Mouse (Mus musculus): ENCODE results near the gene Foxk2. TPM values are rescaled to one million over a fixed set of nuclear protein-coding genes. Genes with fewer than 3 reads are reported as not detected.
"Not testable (repeated sequence)": the region's sequence is repeated elsewhere in the genome, so short reads cannot be mapped to it uniquely, and the experiment has no call there.

The Foxk2 gene
- polyA plus RNA-seq, 2 experiments, result 3.1 to 9.9 TPM

- DNase-seq (ENCODE audit: low read depth in 3 of 3, low spot score in 3 of 3), result no peak
- no peaks in the 10 kb centered on the region for H3K27me3 ChIP-seq (ENCODE audit: control insufficient read depth, insufficient read depth, low read length)
- peaks cover 12% of the 10 kb centered on the region for H3K36me3 ChIP-seq (replicated peaks; ENCODE audit: control insufficient read depth, insufficient read depth, low read depth)
- no peak overlapping the region for H3K27ac ChIP-seq
- WGBS (ENCODE audit: insufficient replicate concordance), result 67% methylated on average over 2 of the region's 2 CpGs
- H3K9me3 ChIP-seq (ENCODE audit: control insufficient read depth, low read length), result no peaks in the 10 kb centered on the region
- no peak overlapping the region for H3K4me3 ChIP-seq (ENCODE audit: insufficient read depth in 1 of 2, low read depth in 2 of 2, low read length in 2 of 2)
- H3K4me2 ChIP-seq (ENCODE audit: low read depth), result no peak overlapping the region
- ATAC-seq (ENCODE audit: insufficient read depth), result no peak
- no peak for TF ChIP-seq EP300 (IDR thresholded peaks at IDR 0.05; ENCODE audit: low read depth)
- TF ChIP-seq CTCF (IDR thresholded peaks at IDR 0.05; ENCODE audit: low read depth), result no peak
- no peak overlapping the region for H3K9ac ChIP-seq (replicated peaks)
- H3K4me1 ChIP-seq (replicated peaks; ENCODE audit: control insufficient read depth in 2 of 2, insufficient read depth in 2 of 2, low read length in 1 of 2), result peaks cover 2 to 3% of the 10 kb centered on the region in 2 experiments; a peak in 2 of 4 replicates
Observed at GRCm38 (mm10) chr11:121347036-121347435, 87.2 kb downstream of the Foxk2 start.

GRCm38 (mm10) chr11:121348166-121348565 lies 88.4 kb downstream of the Foxk2 start:
- Histone ChIP-seq H3K4me3 (ENCODE audit: insufficient read depth in 1 of 2, low read depth in 2 of 2, low read length in 2 of 2) (no peak overlapping the region), H3K27me3 (ENCODE audit: control insufficient read depth, insufficient read depth, low read length) (no peaks in the 10 kb centered on the region), H3K36me3 (replicated peaks; ENCODE audit: control insufficient read depth, insufficient read depth, low read depth) (peaks cover 12% of the 10 kb centered on the region), H3K9me3 (ENCODE audit: control insufficient read depth, low read length) (no peaks in the 10 kb centered on the region), H3K4me2 (ENCODE audit: low read depth) (no peak overlapping the region), H3K9ac (replicated peaks) (no peak overlapping the region), H3K4me1 (replicated peaks; ENCODE audit: control insufficient read depth in 2 of 2, insufficient read depth in 2 of 2, low read length in 1 of 2) (peaks cover 4 to 6% of the 10 kb centered on the region in 2 experiments; a peak in 2 of 4 replicates), H3K27ac (no peak overlapping the region)
- ATAC-seq (ENCODE audit: insufficient read depth) (no peak), DNase-seq (ENCODE audit: low read depth in 3 of 3, low spot score in 3 of 3) (no peak)
- TF ChIP-seq EP300 (IDR thresholded peaks at IDR 0.05; ENCODE audit: low read depth) (no peak), CTCF (IDR thresholded peaks at IDR 0.05; ENCODE audit: low read depth) (no peak)
- WGBS (ENCODE audit: insufficient replicate concordance), result 74% methylated on average over 2 of the region's 2 CpGs

GRCm38 (mm10) chr11:121348727-121349126 lies 88.9 kb downstream of the Foxk2 start:
- H3K9ac ChIP-seq (replicated peaks); H3K9me3 ChIP-seq (ENCODE audit: control insufficient read depth, low read length); ATAC-seq (ENCODE audit: insufficient read depth); DNase-seq (ENCODE audit: low read depth in 3 of 3, low spot score in 3 of 3); H3K4me2 ChIP-seq (ENCODE audit: low read depth); H3K4me1 ChIP-seq (replicated peaks; ENCODE audit: control insufficient read depth in 2 of 2, insufficient read depth in 2 of 2, low read length in 1 of 2); H3K27me3 ChIP-seq (ENCODE audit: control insufficient read depth, insufficient read depth, low read length); H3K27ac ChIP-seq; H3K4me3 ChIP-seq (ENCODE audit: insufficient read depth in 1 of 2, low read depth in 2 of 2, low read length in 2 of 2): not testable (repeated sequence)
- WGBS (ENCODE audit: insufficient replicate concordance), result 64% methylated on average over 3 of the region's 3 CpGs
- peaks cover 12% of the 10 kb centered on the region for H3K36me3 ChIP-seq (replicated peaks; ENCODE audit: control insufficient read depth, insufficient read depth, low read depth)
- TF ChIP-seq CTCF (IDR thresholded peaks at IDR 0.05; ENCODE audit: low read depth), result 0 out of 2 replicates have a peak, but pooled peaks have one; percentile 23

- Histone ChIP-seq H3K4me2 (ENCODE audit: low read depth) (peak overlapping the region; percentile 79), H3K36me3 (replicated peaks; ENCODE audit: control insufficient read depth, insufficient read depth, low read depth) (peaks cover 1% of the 10 kb centered on the region; the same call in 1 of the 2 replicates), H3K4me3 (ENCODE audit: insufficient read depth in 1 of 2, low read depth in 2 of 2, low read length in 2 of 2) (peak overlapping the region; percentile 88 to 94), H3K9ac (replicated peaks) (peak overlapping the region; percentile 97), H3K27me3 (ENCODE audit: control insufficient read depth, insufficient read depth, low read length) (no peaks in the 10 kb centered on the region), H3K4me1 (replicated peaks; ENCODE audit: control insufficient read depth in 2 of 2, insufficient read depth in 2 of 2, low read length in 1 of 2) (peaks cover 12 to 15% of the 10 kb centered on the region in 2 experiments), H3K27ac (peak overlapping the region; percentile 73), H3K9me3 (ENCODE audit: control insufficient read depth, low read length) (no peaks in the 10 kb centered on the region)
- TF ChIP-seq EP300 (IDR thresholded peaks at IDR 0.05; ENCODE audit: low read depth) (no peak), CTCF (IDR thresholded peaks at IDR 0.05; ENCODE audit: low read depth) (peak; percentile 64)
- peak in 2 of 3 experiments; percentile 23 to 26 for DNase-seq (ENCODE audit: low read depth in 3 of 3, low spot score in 3 of 3)
- peak; percentile 42; the same call in 1 of the 2 replicates for ATAC-seq (ENCODE audit: insufficient read depth)
- under 1% methylated on average over 41 of the region's 41 CpGs for WGBS (ENCODE audit: insufficient replicate concordance)
Observed at GRCm38 (mm10) chr11:121353326-121354090, 93.7 kb downstream of the Foxk2 start.

GRCm38 (mm10) chr11:121354091-121354707 lies 94.4 kb downstream of the Foxk2 start, which contains the start of gene Wdr45b:
Gene Wdr45b (minus strand): TSS chr11:121354445.
- H3K27ac ChIP-seq, result peak within 1 kb of the TSS; percentile 73
- peak; percentile 99 for ATAC-seq (ENCODE audit: insufficient read depth)
- H3K4me2 ChIP-seq (ENCODE audit: low read depth), result peak within 1 kb of the TSS; percentile 79
- no peaks in the 10 kb centered on the region for H3K9me3 ChIP-seq (ENCODE audit: control insufficient read depth, low read length)
- peak within 1 kb of the TSS; percentile 88 to 94 for H3K4me3 ChIP-seq (ENCODE audit: insufficient read depth in 1 of 2, low read depth in 2 of 2, low read length in 2 of 2)
- H3K9ac ChIP-seq (replicated peaks), result peak within 1 kb of the TSS; percentile 97
- H3K36me3 ChIP-seq (replicated peaks; ENCODE audit: control insufficient read depth, insufficient read depth, low read depth), result no peaks in the 10 kb centered on the region; the same call in 1 of the 2 replicates
- no peak for TF ChIP-seq CTCF (IDR thresholded peaks at IDR 0.05; ENCODE audit: low read depth)
- TF ChIP-seq EP300 (IDR thresholded peaks at IDR 0.05; ENCODE audit: low read depth), result no peak
- H3K4me1 ChIP-seq (replicated peaks; ENCODE audit: control insufficient read depth in 2 of 2, insufficient read depth in 2 of 2, low read length in 1 of 2), result peaks cover 12 to 15% of the 10 kb centered on the region in 2 experiments
- no peaks in the 10 kb centered on the region for H3K27me3 ChIP-seq (ENCODE audit: control insufficient read depth, insufficient read depth, low read length)
- DNase-seq (ENCODE audit: low read depth in 3 of 3, low spot score in 3 of 3), result peak; percentile 94 to 97 (median 96)
- under 1% methylated on average over 69 of the region's 69 CpGs for WGBS (ENCODE audit: insufficient replicate concordance)

Other genes starting within 250 kb of the Foxk2 start
- gene Cd7, start 220.6 kb upstream of the Foxk2 start, polyA plus RNA-seq (2012; rRNA removed), result 0.37 and 0.54 TPM in 2 replicates
- 0.56 and 0.57 TPM in 2 replicates for gene Cd7, start 220.6 kb upstream of the Foxk2 start, polyA plus RNA-seq (2014; fragmentation: Nextera tagmentation; extraction: Ambion mirVana)
- 0.05 and 0.08 TPM in 2 replicates for gene Sectm1b, start 196.4 kb upstream of the Foxk2 start, polyA plus RNA-seq (2012; rRNA removed)
- gene Sectm1b, start 196.4 kb upstream of the Foxk2 start, polyA plus RNA-seq (2014; fragmentation: Nextera tagmentation; extraction: Ambion mirVana), result 0.04 TPM in 1 of 2 replicates, not detected in the other
- gene Sectm1a, start 178.8 kb upstream of the Foxk2 start, polyA plus RNA-seq (2012; rRNA removed), result 1.0 and 1.3 TPM in 2 replicates
- gene Sectm1a, start 178.8 kb upstream of the Foxk2 start, polyA plus RNA-seq (2014; fragmentation: Nextera tagmentation; extraction: Ambion mirVana), result 0.61 and 1.0 TPM in 2 replicates
- 0.08 and 0.10 TPM in 2 replicates for gene Tex19.2, start 141.3 kb upstream of the Foxk2 start, polyA plus RNA-seq (2012; rRNA removed)
- gene Tex19.2, start 141.3 kb upstream of the Foxk2 start, polyA plus RNA-seq (2014; fragmentation: Nextera tagmentation; extraction: Ambion mirVana), result not detected in 2 replicates
- gene Tex19.1, start 113.8 kb upstream of the Foxk2 start, polyA plus RNA-seq (2012; rRNA removed), result 0.06 and 0.08 TPM in 2 replicates
- not detected in 2 replicates for gene Tex19.1, start 113.8 kb upstream of the Foxk2 start, polyA plus RNA-seq (2014; fragmentation: Nextera tagmentation; extraction: Ambion mirVana)
- not detected in 2 replicates for gene Uts2r, start 99.7 kb upstream of the Foxk2 start, polyA plus RNA-seq (2012; rRNA removed)
- gene Uts2r, start 99.7 kb upstream of the Foxk2 start, polyA plus RNA-seq (2014; fragmentation: Nextera tagmentation; extraction: Ambion mirVana), result not detected in 2 replicates
- gene Hexdc, start 55.6 kb upstream of the Foxk2 start, polyA plus RNA-seq (2012; rRNA removed), result 7.4 and 8.1 TPM in 2 replicates
- 2.3 and 2.7 TPM in 2 replicates for gene Hexdc, start 55.6 kb upstream of the Foxk2 start, polyA plus RNA-seq (2014; fragmentation: Nextera tagmentation; extraction: Ambion mirVana)
- gene Ogfod3, start 55.3 kb upstream of the Foxk2 start, polyA plus RNA-seq (2012; rRNA removed), result 4.0 and 5.6 TPM in 2 replicates
- 13.3 and 15.3 TPM in 2 replicates for gene Ogfod3, start 55.3 kb upstream of the Foxk2 start, polyA plus RNA-seq (2014; fragmentation: Nextera tagmentation; extraction: Ambion mirVana)
- gene Cybc1, start 30.7 kb upstream of the Foxk2 start, polyA plus RNA-seq (2012; rRNA removed), result 14.8 and 16.1 TPM in 2 replicates
- gene Cybc1, start 30.7 kb upstream of the Foxk2 start, polyA plus RNA-seq (2014; fragmentation: Nextera tagmentation; extraction: Ambion mirVana), result 19.7 and 20.3 TPM in 2 replicates
- gene Narf, start 22.7 kb upstream of the Foxk2 start, polyA plus RNA-seq (2012; rRNA removed), result 27.9 and 46.6 TPM in 2 replicates
- gene Narf, start 22.7 kb upstream of the Foxk2 start, polyA plus RNA-seq (2014; fragmentation: Nextera tagmentation; extraction: Ambion mirVana), result 108 and 110 TPM in 2 replicates
- gene Wdr45b, start 94.5 kb downstream of the Foxk2 start, polyA plus RNA-seq (2012; rRNA removed), result 13.9 and 15.3 TPM in 2 replicates
- 19.5 and 19.7 TPM in 2 replicates for gene Wdr45b, start 94.5 kb downstream of the Foxk2 start, polyA plus RNA-seq (2014; fragmentation: Nextera tagmentation; extraction: Ambion mirVana)
- 0.14 and 0.30 TPM in 2 replicates for gene Rab40b, start 128.3 kb downstream of the Foxk2 start, polyA plus RNA-seq (2012; rRNA removed)
- 0.21 and 0.55 TPM in 2 replicates for gene Rab40b, start 128.3 kb downstream of the Foxk2 start, polyA plus RNA-seq (2014; fragmentation: Nextera tagmentation; extraction: Ambion mirVana)
- 19.9 and 24.4 TPM in 2 replicates for gene Fn3krp, start 161.4 kb downstream of the Foxk2 start, polyA plus RNA-seq (2012; rRNA removed)
- gene Fn3krp, start 161.4 kb downstream of the Foxk2 start, polyA plus RNA-seq (2014; fragmentation: Nextera tagmentation; extraction: Ambion mirVana), result 23.5 and 24.2 TPM in 2 replicates
- 34.9 and 39.9 TPM in 2 replicates for gene Fn3k, start 174.9 kb downstream of the Foxk2 start, polyA plus RNA-seq (2012; rRNA removed)
- gene Fn3k, start 174.9 kb downstream of the Foxk2 start, polyA plus RNA-seq (2014; fragmentation: Nextera tagmentation; extraction: Ambion mirVana), result 49.9 and 51.4 TPM in 2 replicates
- gene Tbcd, start 192.0 kb downstream of the Foxk2 start, polyA plus RNA-seq (2012; rRNA removed), result 15.0 and 20.4 TPM in 2 replicates
- gene Tbcd, start 192.0 kb downstream of the Foxk2 start, polyA plus RNA-seq (2014; fragmentation: Nextera tagmentation; extraction: Ambion mirVana), result 15.6 and 17.2 TPM in 2 replicates